Mouse (Mus musculus): ENCODE results near the gene AC109138.7.
A peak's percentile ranks its signal among the peaks of the same experiment; 100 is the strongest.

- peak; percentile 83 for TF ChIP-seq POLR2A (IDR thresholded peaks at IDR 0.05; ENCODE audit: low read depth, low read length)
- no peak for TF ChIP-seq CTCF (IDR thresholded peaks at IDR 0.05; ENCODE audit: extremely low read depth, insufficient read depth, insufficient read length, insufficient replicate concordance)
These were observed 17.4 kb downstream of the AC109138.7 start, which contains the start of gene Pold4 for GRCm38 (mm10) chr19:4231253-4232185.

All from spleen, adult 2 months (tissue).